Mouse (Mus musculus) CD4-positive, CD25-positive, alpha-beta regulatory T cell, adult 4 months (primary cell): Measurements from ENCODE around the gene Ktn1. TPM values are rescaled to one million over a fixed set of nuclear protein-coding genes. Genes with fewer than 3 reads are reported as not detected.

Experiments used
- ATAC-seq: one replicate; pipeline ENCODE4 v1.8.0; 2017
- polyA plus RNA-seq, 2 experiments: library from polyadenylated mRNA; unstranded; fragments of 100-300 nt; shearing (Covaris generic); gene quantifications; one replicate each; pipeline ENCODE4 v1.2.1; 2017

The Ktn1 gene
- polyA plus RNA-seq = 10 to 100 TPM; 60.6 to 67.2 TPM

- peak; percentile 18 for ATAC-seq
These were observed at the start of gene Ktn1 for GRCm38 (mm10) chr14:47648218-47648617. Gene Ktn1, plus strand, starts transcription at chr14:47648448.

GRCm38 (mm10) chr14:47613254-47613653 lies 35.0 kb upstream of the Ktn1 start:
- no peak for ATAC-seq

- no peak for ATAC-seq
These were observed 29.4 kb upstream of the Ktn1 start for GRCm38 (mm10) chr14:47618891-47619290.

- ATAC-seq = no peak
These were observed 26.3 kb upstream of the Ktn1 start for GRCm38 (mm10) chr14:47621901-47622300.

- ATAC-seq = no peak
These were observed 23.4 kb upstream of the Ktn1 start for GRCm38 (mm10) chr14:47624837-47625236.

GRCm38 (mm10) chr14:47626143-47626542 lies 22.1 kb upstream of the Ktn1 start:
- ATAC-seq = no peak

- ATAC-seq = no peak
These were observed 21.4 kb upstream of the Ktn1 start for GRCm38 (mm10) chr14:47626812-47627211.

DNA sequence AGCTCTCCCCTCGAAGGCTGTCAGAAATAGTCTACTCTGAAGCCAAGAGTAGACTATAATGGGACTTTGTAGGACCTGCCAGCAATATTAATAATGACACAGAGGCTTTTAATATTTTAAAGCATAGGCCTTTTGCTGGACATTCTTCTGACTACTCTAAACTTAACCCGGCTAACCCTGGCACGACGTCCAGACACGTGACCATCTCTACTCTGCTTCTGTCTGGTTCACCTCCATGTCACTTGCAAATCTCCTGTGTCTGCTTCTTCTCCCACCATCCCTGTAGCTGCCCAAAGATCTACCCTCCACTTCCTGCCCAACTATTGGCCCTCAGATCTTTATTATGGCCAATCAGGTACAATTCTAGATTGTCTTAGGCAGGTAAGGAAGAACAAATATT lies 20.9 kb upstream of the Ktn1 start:
- no peak for ATAC-seq

DNA sequence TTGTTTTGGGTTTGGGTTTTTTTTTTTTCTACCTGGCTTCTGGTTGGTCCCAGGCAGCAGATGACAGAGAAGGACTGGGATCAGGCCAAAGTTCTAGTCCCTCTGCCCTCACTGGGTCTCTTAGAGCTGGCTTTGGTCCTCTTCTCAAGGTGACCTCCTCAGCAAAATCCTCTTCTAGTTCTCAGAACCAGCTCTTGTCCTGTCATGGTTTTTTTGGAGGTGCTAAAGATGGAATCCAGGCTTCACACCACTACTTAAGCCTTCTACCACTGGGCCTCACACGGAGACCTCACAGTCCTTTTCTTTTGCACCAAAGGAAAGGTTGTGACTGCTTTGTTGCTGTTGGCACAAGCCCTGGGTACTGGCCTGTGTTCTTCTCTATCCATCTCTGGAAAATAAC lies 15.8 kb upstream of the Ktn1 start:
- ATAC-seq = no peak

GRCm38 (mm10) chr14:47634410-47634809 lies 13.8 kb upstream of the Ktn1 start:
- ATAC-seq = no peak

- ATAC-seq = no peak
These were observed 13.4 kb upstream of the Ktn1 start for GRCm38 (mm10) chr14:47634846-47635245.

DNA sequence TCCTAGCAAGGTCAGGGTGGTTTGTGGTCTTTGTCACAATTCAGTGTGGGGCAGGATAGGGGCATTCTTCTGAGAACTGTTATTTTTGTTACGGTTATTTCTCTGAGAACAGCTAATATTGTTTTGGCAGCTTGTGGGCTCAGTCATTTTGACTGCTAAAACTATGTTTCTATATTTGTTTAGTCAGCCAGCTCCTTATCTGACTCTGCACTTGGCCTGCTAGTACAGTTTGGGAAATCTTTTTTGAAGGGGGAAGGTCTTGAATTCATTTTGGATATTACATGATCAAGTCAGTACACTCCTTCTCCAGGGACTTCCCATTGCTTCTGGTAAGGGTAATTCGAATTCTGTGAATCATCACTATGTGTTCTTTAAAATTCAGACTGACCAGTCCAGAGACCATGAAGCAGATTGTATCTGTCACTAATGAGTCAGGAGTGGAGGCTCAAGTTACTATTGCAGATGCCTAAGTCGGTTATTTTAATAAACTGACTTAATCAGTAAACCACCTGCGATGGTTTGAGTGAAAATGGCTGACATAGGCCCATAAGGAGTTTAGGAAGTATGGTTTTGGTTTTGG lies 9.8 kb upstream of the Ktn1 start:
- no peak for ATAC-seq

DNA sequence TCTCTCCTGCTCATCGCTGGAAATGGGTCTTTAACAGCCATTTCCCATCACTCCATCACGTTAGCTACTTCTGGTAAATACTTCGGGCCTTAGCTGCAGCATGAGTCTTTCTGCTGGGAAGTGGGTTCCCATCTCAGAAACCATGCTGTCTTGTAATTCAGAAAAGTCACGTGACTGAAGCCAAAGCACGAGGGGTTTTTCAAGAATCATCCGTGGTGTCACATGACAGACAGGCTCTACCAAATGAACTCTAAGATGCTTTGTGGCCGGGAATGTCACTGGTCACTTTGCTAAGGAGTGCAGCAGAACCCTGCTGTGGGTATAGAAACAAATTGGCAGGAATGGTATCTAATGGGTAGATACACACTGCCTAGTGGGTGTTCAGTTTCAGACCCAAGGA lies 2.6 kb upstream of the Ktn1 start:
- no peak for ATAC-seq

GRCm38 (mm10) chr14:47646246-47646645 lies 2.0 kb upstream of the Ktn1 start:
- no peak for ATAC-seq

DNA sequence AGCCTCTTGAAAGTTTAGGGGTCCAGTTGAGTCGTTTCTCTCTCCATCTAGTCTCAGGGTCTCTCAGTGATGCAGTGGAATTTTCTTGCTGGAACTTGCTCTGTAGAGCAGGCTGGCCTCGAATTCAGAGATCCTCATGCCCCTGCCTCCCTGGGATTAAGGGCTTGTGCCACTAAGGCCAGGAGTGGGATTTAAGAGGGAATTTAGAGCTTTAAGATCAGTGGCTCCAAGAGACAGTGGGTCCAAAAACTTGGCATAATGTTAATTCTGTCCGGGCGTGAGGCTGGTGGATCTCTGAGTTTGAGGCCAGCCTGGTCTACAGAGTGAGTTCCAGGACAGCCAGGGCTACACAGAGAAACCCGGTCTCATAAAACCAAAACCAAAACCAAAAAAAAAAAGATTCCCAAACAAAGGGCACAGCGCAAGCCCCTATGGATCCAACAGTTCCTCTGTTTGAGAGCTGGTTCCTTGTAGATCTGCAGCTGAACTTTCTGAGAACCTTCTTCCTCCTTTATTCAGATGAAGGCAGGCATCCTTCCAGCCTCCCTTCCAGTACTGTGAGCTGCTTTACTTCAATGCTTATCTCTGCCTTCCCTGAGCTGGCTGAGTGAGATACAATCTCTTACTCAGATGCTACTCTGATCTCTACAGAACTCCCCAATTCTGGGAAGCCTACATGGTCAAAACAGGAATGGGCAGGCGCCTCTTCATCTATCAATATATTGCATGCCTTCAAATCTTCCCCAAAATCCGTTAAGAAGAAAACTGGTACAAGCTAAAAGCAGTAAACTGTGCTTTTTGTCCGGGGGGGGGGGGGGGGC lies 1.3 kb upstream of the Ktn1 start:
- ATAC-seq = no peak

DNA sequence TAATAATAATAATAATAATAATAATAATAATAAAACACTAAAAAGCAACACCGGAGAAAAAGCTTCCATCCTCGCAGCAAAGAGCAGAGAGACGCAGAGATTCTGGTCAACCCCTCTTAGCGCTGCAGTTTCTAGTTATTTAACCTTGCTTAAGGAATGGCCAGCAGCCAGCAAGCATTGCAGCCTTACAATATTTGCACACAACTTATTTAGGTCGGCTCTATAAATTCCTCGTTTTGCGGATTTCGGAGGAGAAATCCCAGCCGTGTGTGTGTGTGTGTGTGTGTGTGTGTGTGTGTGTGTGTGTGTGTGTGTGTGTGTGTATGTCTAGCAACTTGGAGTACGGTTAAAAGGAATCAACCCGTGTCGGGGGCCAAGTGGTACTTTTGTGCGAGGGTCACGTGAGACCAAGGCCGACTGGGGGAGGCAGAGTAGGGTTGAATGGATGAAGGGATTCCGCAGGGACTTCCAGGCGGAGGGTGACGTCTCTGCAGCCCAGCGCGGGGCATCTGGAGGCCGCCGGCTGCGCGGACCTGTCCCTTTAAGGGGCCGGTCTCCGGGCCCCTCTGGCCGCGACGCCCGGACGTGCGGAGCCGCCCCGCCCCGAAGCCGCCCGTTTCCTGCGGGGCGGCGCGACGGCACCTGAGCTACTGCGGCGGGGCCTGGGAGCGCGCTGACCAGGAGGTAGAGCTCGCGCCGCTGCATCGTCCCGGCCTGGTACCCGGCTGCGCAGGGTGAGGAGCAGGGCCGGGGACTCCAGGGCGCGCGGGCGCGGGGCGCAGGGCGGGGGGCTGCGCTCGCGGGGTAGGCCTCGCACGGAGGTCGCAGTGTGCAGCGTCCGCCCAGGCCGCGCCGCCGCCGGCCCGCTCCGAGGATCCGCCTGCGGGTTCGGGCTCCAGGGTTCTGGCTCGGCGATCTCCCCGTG lies 720 bp downstream of the Ktn1 start:
- peak; percentile 64 for ATAC-seq

GRCm38 (mm10) chr14:47649631-47650337 lies 1.5 kb downstream of the Ktn1 start:
- peak; percentile 33 for ATAC-seq

DNA sequence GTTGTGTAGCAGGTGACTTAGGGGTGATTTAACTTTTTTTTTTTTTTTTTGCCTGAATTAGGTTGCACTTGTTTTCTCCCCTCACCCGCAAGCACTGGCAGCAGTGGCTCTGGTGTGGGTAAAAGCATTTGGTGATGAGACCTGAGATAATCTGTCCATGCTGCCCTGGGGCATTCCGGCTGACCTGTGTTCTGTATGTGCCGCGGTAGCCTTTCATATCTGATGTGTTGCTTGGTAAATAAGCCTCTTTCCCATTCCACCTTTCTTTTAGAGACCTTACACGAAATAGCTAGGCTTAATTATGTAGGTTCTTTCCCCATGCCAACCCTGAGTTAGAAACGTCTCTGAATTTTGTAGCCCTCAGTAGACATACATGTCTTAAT lies 2.1 kb downstream of the Ktn1 start:
- ATAC-seq = no peak

- ATAC-seq = no peak
These were observed 3.0 kb downstream of the Ktn1 start for GRCm38 (mm10) chr14:47651272-47651671.

DNA sequence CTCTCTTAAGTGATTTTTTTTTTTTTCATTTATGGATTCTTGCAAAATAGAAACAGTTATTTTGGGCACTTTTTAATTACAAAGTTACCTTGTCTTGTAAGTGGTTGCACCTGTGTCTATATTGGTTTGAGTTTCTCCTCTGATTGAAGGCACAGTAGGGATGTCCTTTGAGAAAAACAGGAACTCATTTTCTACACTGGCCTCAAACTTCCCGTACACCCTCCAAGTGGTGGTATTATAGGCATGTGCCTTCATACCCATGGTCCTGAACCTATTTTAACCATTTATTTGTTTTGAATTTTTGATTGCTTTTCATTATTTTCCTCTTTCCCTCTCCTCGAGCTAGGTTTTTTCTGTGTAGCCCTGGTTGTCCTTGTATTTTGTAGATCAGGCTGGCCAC lies 7.2 kb downstream of the Ktn1 start:
- no peak for ATAC-seq

- no peak for ATAC-seq
These were observed 15.7 kb downstream of the Ktn1 start for GRCm38 (mm10) chr14:47663844-47664469.

GRCm38 (mm10) chr14:47664470-47664864 lies 16.2 kb downstream of the Ktn1 start:
- ATAC-seq = peak; percentile 61
